Mouse (Mus musculus) kidney, embryonic 15.5 days (tissue): ENCODE measurements around the gene Pcgf5. TPM values are rescaled to one million over a fixed set of nuclear protein-coding genes. Genes with fewer than 3 reads are reported as not detected.

Experiments
- ATAC-seq: fragments of 200-750 bp; cut with Nextera tagmentation; replicated peaks from 2 replicates; pipeline ENCODE4 v1.8.0; 2017; ENCODE audit warnings: moderate TSS enrichment; ENCODE audit not compliant: low FRiP score
- H3K27ac ChIP-seq: fragments of 300-500 bp; sonication (generic); 2 replicates; pipeline ENCODE4 v1.5.1; 2015; ENCODE audit warnings: mild to moderate bottlenecking, inconsistent platforms
- H3K27me3 ChIP-seq: fragments of 300-500 bp; sonication (generic); 2 replicates; pipeline ENCODE4 v1.6.1; 2015; ENCODE audit warnings: inconsistent platforms
- H3K36me3 ChIP-seq: fragments of 300-500 bp; sonication (generic); 2 replicates; pipeline ENCODE4 v1.6.1; 2015; ENCODE audit warnings: inconsistent platforms
- H3K4me1 ChIP-seq: fragments of 300-500 bp; sonication (generic); 2 replicates; pipeline ENCODE4 v1.6.1; 2015; ENCODE audit warnings: inconsistent platforms
- H3K4me2 ChIP-seq: fragments of 300-500 bp; sonication (generic); 2 replicates; pipeline ENCODE4 v1.6.1; 2015; ENCODE audit warnings: moderate library complexity, mild to moderate bottlenecking, inconsistent platforms
- H3K4me3 ChIP-seq: fragments of 300-500 bp; sonication (generic); replicated peaks from 2 replicates; pipeline ENCODE4 v1.5.1; 2015; ENCODE audit warnings: mild to moderate bottlenecking, inconsistent platforms
- H3K9ac ChIP-seq: fragments of 300-500 bp; sonication (generic); 2 replicates; pipeline ENCODE4 v1.6.1; 2015; ENCODE audit warnings: mild to moderate bottlenecking, inconsistent platforms
- H3K9me3 ChIP-seq: fragments of 300-500 bp; sonication (generic); replicated peaks from 2 replicates; pipeline ENCODE4 v1.6.1; 2016; ENCODE audit warnings: inconsistent platforms
- WGBS: fragments of 180-500 bp; shearing (Covaris S2); methylation state at CpG from one replicate; pipeline ENCODE4 v1.1.7; 2015; ENCODE audit warnings: mixed read lengths; 5-methylcytosine and 5-hydroxymethylcytosine counted together
- polyA plus RNA-seq: library from polyadenylated mRNA; unstranded; fragments of >200 nt; fragmentation: Nextera tagmentation; extraction: Ambion mirVana; gene quantifications from 2 replicates; pipeline ENCODE4 v1.2.1, GENCODE M21; 2015

Gene Pcgf5
- polyA plus RNA-seq, 1 experiment from 2014 or later, result 8.7 TPM

GRCm38 (mm10) chr19:36390714-36391113 lies 42.6 kb downstream of the Pcgf5 start:
- Histone ChIP-seq H3K9ac (no peak overlapping the region), H3K27ac (no peak overlapping the region), H3K9me3 (no peaks in the 10 kb centered on the region), H3K36me3 (no peaks in the 10 kb centered on the region), H3K4me3 (no peak overlapping the region), H3K4me1 (no peaks in the 10 kb centered on the region), H3K4me2 (no peak overlapping the region), H3K27me3 (no peaks in the 10 kb centered on the region)
- no peak for ATAC-seq
- 65% methylated on average over 1 of the region's 1 CpGs for WGBS

DNA sequence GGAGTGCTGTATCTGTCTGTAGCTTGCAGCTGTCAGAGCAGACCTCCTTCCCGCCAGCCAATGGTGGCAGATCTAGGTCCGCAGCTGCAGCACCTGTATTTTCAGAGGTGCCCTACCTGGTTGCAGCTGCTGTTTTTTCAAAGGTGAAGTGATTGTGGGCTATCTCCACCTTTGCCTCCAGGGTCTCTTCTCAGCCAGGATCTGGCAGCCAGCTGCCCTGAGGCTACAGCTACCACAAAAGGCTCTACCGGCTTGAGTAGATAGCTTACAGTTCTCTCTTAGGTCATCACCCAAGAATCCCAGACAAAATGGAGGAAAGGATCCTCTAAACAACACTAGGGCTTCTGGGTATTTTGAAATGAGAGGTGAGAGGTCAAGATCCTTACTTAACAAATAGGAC lies 50.4 kb downstream of the Pcgf5 start:
- no peak overlapping the region for H3K4me2 ChIP-seq
- H3K27me3 ChIP-seq, result no peaks in the 10 kb centered on the region
- no peak overlapping the region for H3K9ac ChIP-seq
- no peaks in the 10 kb centered on the region for H3K9me3 ChIP-seq
- H3K4me1 ChIP-seq, result no peaks in the 10 kb centered on the region
- ATAC-seq, result no peak
- H3K4me3 ChIP-seq, result no peak overlapping the region
- H3K36me3 ChIP-seq, result no peaks in the 10 kb centered on the region
- no peak overlapping the region for H3K27ac ChIP-seq
- 84% methylated on average over 3 of the region's 3 CpGs for WGBS

GRCm38 (mm10) chr19:36408352-36409100 lies 60.4 kb downstream of the Pcgf5 start:
- Histone ChIP-seq H3K27ac (no peak overlapping the region), H3K4me1 (0 out of 2 replicates have a peak, but pooled peaks cover 3% of the 10 kb centered on the region), H3K4me2 (peak overlapping the region; percentile 96), H3K27me3 (peaks cover 29% of the 10 kb centered on the region), H3K4me3 (no peak overlapping the region), H3K36me3 (no peaks in the 10 kb centered on the region), H3K9me3 (no peaks in the 10 kb centered on the region), H3K9ac (no peak overlapping the region)
- 66% methylated on average over 10 of the region's 10 CpGs for WGBS
- no peak for ATAC-seq

GRCm38 (mm10) chr19:36409280-36409860 lies 61.3 kb downstream of the Pcgf5 start:
- Histone ChIP-seq H3K27me3 (peaks cover 29% of the 10 kb centered on the region), H3K4me2 (peak overlapping the region; percentile 96), H3K9me3 (no peaks in the 10 kb centered on the region), H3K4me1 (0 out of 2 replicates have a peak, but pooled peaks cover 3% of the 10 kb centered on the region), H3K27ac (0 out of 2 replicates have a peak overlapping the region, but pooled peaks have one; percentile 51), H3K9ac (peak overlapping the region; percentile 62), H3K4me3 (peak overlapping the region; percentile 81), H3K36me3 (no peaks in the 10 kb centered on the region)
- under 1% methylated on average over 47 of the region's 53 CpGs for WGBS
- ATAC-seq, result peak; percentile 99

DNA sequence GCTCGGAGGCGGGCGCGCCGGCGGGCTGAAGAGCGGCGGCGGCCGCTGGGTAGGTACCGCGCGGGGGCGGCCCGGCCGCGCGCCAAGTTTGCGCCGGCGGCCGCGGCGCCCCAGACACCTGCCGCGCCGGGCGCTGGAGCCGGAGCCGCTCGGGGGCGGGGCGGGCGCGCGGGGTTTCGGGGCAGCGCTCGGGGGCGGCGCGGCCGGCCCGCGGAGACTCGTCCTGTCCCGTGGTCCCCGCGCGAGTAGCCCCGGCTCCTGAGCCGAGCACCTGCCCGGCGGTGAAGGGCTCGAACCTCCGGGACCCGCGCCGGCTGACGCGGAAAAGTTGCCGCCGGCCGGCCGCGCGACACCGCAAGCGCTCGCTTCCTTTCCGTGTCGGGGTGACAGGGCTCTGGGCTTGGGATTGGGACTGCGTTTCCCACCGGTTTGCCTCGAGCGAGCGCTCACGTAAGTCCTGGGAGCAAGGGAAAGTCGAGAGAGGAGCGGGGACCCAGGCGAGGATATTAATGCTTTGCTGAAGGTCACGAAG lies 61.8 kb downstream of the Pcgf5 start:
- peak overlapping the region; percentile 81 for H3K4me3 ChIP-seq
- no peaks in the 10 kb centered on the region for H3K36me3 ChIP-seq
- H3K27ac ChIP-seq, result 0 out of 2 replicates have a peak overlapping the region, but pooled peaks have one; percentile 51
- peak overlapping the region; percentile 96 for H3K4me2 ChIP-seq
- peaks cover 29% of the 10 kb centered on the region for H3K27me3 ChIP-seq
- H3K4me1 ChIP-seq, result 0 out of 2 replicates have a peak, but pooled peaks cover 3% of the 10 kb centered on the region
- WGBS, result under 1% methylated on average over 53 of the region's 82 CpGs
- peak overlapping the region; percentile 62 for H3K9ac ChIP-seq
- no peaks in the 10 kb centered on the region for H3K9me3 ChIP-seq
- ATAC-seq, result no peak; the same call in 1 of the 2 replicates

- no peaks in the 10 kb centered on the region for H3K27me3 ChIP-seq
- H3K36me3 ChIP-seq, result no peaks in the 10 kb centered on the region
- H3K27ac ChIP-seq, result no peak overlapping the region
- H3K9me3 ChIP-seq, result no peaks in the 10 kb centered on the region
- H3K4me3 ChIP-seq, result no peak overlapping the region
- H3K4me1 ChIP-seq, result no peaks in the 10 kb centered on the region
- no peak for ATAC-seq
- H3K4me2 ChIP-seq, result no peak overlapping the region
- H3K9ac ChIP-seq, result no peak overlapping the region
Measured at GRCm38 (mm10) chr19:36419885-36420284, 71.8 kb downstream of the Pcgf5 start.

GRCm38 (mm10) chr19:36427195-36427876 lies 79.2 kb downstream of the Pcgf5 start:
- no peak for ATAC-seq
- H3K9ac ChIP-seq, result no peak overlapping the region
- H3K27me3 ChIP-seq, result no peaks in the 10 kb centered on the region
- 92% methylated on average over 7 of the region's 7 CpGs for WGBS
- H3K4me2 ChIP-seq, result no peak overlapping the region
- H3K36me3 ChIP-seq, result no peaks in the 10 kb centered on the region
- H3K27ac ChIP-seq, result no peak overlapping the region
- H3K4me3 ChIP-seq, result no peak overlapping the region
- H3K9me3 ChIP-seq, result no peaks in the 10 kb centered on the region
- no peaks in the 10 kb centered on the region for H3K4me1 ChIP-seq

- no peak overlapping the region for H3K4me2 ChIP-seq
- H3K4me1 ChIP-seq, result no peaks in the 10 kb centered on the region
- WGBS, result 82% methylated on average over 4 of the region's 4 CpGs
- no peaks in the 10 kb centered on the region for H3K9me3 ChIP-seq
- H3K27me3 ChIP-seq, result no peaks in the 10 kb centered on the region
- no peak for ATAC-seq
- no peak overlapping the region for H3K4me3 ChIP-seq
- H3K27ac ChIP-seq, result no peak overlapping the region
- no peaks in the 10 kb centered on the region for H3K36me3 ChIP-seq
- H3K9ac ChIP-seq, result no peak overlapping the region
Measured at GRCm38 (mm10) chr19:36428116-36428515, 80.0 kb downstream of the Pcgf5 start.

DNA sequence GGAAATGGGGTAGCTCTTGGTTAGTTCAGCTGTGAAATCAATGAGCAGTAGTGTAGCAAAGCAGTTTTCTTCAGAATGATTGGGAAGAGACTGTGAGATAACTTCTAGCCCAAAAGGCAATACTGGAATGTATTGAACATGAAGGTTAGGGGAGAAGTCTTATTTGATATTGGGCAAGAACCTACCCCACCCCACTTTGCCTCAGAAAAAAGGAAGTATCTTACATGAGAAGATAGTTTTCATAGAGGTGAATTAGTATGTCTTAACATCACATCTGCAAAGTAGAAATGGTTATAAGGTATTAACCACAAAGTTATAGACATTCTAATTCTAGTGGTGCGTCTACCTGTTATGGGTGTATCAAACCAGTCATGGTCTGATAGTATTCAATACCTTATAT lies 81.2 kb downstream of the Pcgf5 start:
- Histone ChIP-seq H3K27ac (no peak overlapping the region), H3K9ac (no peak overlapping the region), H3K9me3 (no peaks in the 10 kb centered on the region), H3K36me3 (no peaks in the 10 kb centered on the region), H3K4me1 (no peaks in the 10 kb centered on the region), H3K27me3 (no peaks in the 10 kb centered on the region), H3K4me2 (no peak overlapping the region), H3K4me3 (no peak overlapping the region)
- no peak for ATAC-seq
- WGBS, result 89% methylated on average over 1 of the region's 1 CpGs

DNA sequence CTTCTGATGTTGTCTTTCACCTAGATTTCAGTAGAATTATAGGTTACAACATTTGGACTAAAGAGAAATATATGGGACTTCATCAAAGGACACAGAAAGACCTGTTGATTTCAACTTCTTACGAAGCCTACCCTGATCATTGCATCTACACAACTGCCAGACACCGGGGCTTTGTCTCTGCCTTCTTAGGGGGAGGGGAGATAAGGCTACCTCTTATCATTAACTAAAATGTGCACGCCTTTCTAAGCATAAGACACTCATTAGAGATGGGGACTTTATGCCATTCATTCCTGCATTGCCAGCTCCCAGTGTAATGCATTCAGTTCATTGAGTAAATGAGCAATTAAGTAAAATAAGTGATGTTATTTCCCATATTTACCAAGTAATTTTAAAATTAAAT lies 85.1 kb downstream of the Pcgf5 start:
- Histone ChIP-seq H3K4me2 (no peak overlapping the region), H3K9ac (no peak overlapping the region), H3K27ac (no peak overlapping the region), H3K27me3 (no peaks in the 10 kb centered on the region), H3K4me1 (no peaks in the 10 kb centered on the region), H3K9me3 (no peaks in the 10 kb centered on the region), H3K4me3 (no peak overlapping the region), H3K36me3 (no peaks in the 10 kb centered on the region)
- no peak for ATAC-seq
- 90% methylated on average over 3 of the region's 3 CpGs for WGBS

DNA sequence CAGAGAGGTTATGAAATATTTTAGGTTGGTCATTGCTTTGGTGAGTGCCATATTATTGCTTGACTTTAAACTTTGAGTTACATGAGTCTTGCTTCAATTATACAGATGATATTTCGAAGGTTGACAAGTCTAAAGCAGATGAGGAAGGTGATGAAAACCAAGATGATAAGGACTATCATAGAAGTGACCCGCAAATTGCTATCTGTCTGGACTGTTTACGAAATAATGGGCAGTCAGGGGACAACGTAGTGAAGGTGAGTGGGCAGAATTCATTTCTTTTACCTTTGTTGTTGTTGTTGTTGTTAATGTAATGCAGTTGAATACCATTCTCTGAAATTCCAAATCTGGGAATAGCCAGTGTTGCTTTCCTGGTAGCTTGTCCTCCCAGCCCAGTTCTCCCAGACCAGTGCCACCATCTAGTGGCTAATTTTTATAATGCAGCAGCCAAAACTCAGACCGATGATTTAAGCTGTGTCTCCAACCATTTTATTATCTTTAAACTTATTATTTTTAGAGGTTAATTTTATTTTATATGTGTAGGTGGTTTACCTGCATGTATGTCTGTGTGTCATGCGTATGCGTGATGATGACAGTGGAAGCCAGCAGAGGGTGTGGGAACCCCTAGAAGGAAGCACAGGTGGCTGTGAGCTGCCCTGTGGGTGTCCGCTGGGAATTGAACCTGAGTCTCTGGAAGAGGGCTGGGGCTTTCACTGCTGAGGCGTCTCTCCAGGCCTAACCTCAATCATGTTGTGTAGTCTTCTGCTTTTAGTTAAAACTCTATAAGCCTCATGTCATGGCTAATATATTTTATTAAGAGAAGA lies 92.0 kb downstream of the Pcgf5 start:
- 59% methylated on average over 9 of the region's 9 CpGs for WGBS
- H3K27ac ChIP-seq, result no peak overlapping the region
- no peak overlapping the region for H3K4me3 ChIP-seq
- no peaks in the 10 kb centered on the region for H3K36me3 ChIP-seq
- no peaks in the 10 kb centered on the region for H3K27me3 ChIP-seq
- no peaks in the 10 kb centered on the region for H3K4me1 ChIP-seq
- H3K9me3 ChIP-seq, result no peaks in the 10 kb centered on the region
- no peak overlapping the region for H3K4me2 ChIP-seq
- no peak overlapping the region for H3K9ac ChIP-seq
- ATAC-seq, result no peak
